Mouse (Mus musculus): ENCODE results near the gene Ebp. TPM values are rescaled to one million over a fixed set of nuclear protein-coding genes. Genes with fewer than 3 reads are reported as not detected.

Ebp gene
- 59.6 and 69.7 TPM in 2 replicates for polyA plus RNA-seq (2014; fragmentation: Nextera tagmentation; extraction: Ambion mirVana)

DNA sequence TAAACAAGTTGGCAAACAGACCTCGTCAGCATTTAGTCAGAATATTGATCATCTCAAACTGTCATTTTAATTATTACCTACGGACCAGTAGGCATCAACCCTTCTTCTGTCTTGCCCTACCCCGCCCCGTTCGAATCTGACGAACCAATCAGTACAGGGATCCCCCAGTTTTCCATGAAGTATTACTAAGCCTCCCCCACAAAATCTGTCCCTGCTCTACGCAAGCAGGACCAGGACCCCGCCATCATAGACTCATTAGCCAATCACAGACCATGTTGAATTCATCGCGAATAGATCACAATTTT, at the start of gene Ebp:
TSS of gene Ebp (minus strand) at position 94 of the 305 bp plus-strand sequence.
- Histone ChIP-seq H3K4me3 (ENCODE audit: low read depth, low read length) (peak within 1 kb of the TSS; percentile 57), H3K27ac (ENCODE audit: low read depth) (peak within 1 kb of the TSS; percentile 27; the same call in 1 of the 2 replicates), H3K36me3 (ENCODE audit: control insufficient read depth, insufficient read depth, low read length) (no peaks in the 10 kb centered on the region), H3K27me3 (replicated peaks; ENCODE audit: control insufficient read depth, insufficient read depth, low read length) (no peaks in the 10 kb centered on the region), H3K4me1 (replicated peaks; ENCODE audit: control insufficient read depth, insufficient read depth, low read length) (no peaks in the 10 kb centered on the region), H3K9me3 (ENCODE audit: control insufficient read depth, low read length) (no peaks in the 10 kb centered on the region), H3K4me2 (ENCODE audit: low read length) (peak within 1 kb of the TSS; percentile 58), H3K9ac (ENCODE audit: low read length) (peak within 1 kb of the TSS; percentile 48)
- ATAC-seq (replicated peaks; ENCODE audit: low FRiP score, low TSS enrichment, low read depth) (no peak), DNase-seq (ENCODE audit: low spot score) (no peak)
- 19% methylated on average over 10 of the region's 10 CpGs for WGBS

GRCm38 (mm10) chrX:8238804-8239395, 45.6 kb upstream of the Ebp start:
- 71% methylated on average over 13 of the region's 13 CpGs for WGBS
- H3K9me3 ChIP-seq (ENCODE audit: control insufficient read depth, low read length) = no peaks in the 10 kb centered on the region
- no peak for ATAC-seq (replicated peaks; ENCODE audit: low FRiP score, low TSS enrichment, low read depth)

GRCm38 (mm10) chrX:8236704-8237103, 43.4 kb upstream of the Ebp start:
- 83% methylated on average over 2 of the region's 2 CpGs for WGBS
- DNase-seq (ENCODE audit: low spot score) = no peak
- H3K36me3 ChIP-seq (ENCODE audit: control insufficient read depth, insufficient read depth, low read length) = no peaks in the 10 kb centered on the region
- ATAC-seq (replicated peaks; ENCODE audit: low FRiP score, low TSS enrichment, low read depth) = no peak
- H3K27me3 ChIP-seq (replicated peaks; ENCODE audit: control insufficient read depth, insufficient read depth, low read length) = no peaks in the 10 kb centered on the region
- H3K4me3 ChIP-seq (ENCODE audit: low read depth, low read length) = no peak overlapping the region
- H3K27ac ChIP-seq (ENCODE audit: low read depth) = no peak overlapping the region
- no peaks in the 10 kb centered on the region for H3K4me1 ChIP-seq (replicated peaks; ENCODE audit: control insufficient read depth, insufficient read depth, low read length)
- no peak overlapping the region for H3K4me2 ChIP-seq (ENCODE audit: low read length)
- no peak overlapping the region for H3K9ac ChIP-seq (ENCODE audit: low read length)
- H3K9me3 ChIP-seq (ENCODE audit: control insufficient read depth, low read length) = no peaks in the 10 kb centered on the region

More at GRCm38 (mm10) chrX:8238804-8239395, 45.6 kb upstream of the Ebp start:
- no peak overlapping the region for H3K9ac ChIP-seq (ENCODE audit: low read length)
- DNase-seq (ENCODE audit: low spot score) = no peak
- no peaks in the 10 kb centered on the region for H3K4me1 ChIP-seq (replicated peaks; ENCODE audit: control insufficient read depth, insufficient read depth, low read length)
- no peak overlapping the region for H3K4me2 ChIP-seq (ENCODE audit: low read length)
- 0 out of 2 replicates have a peak, but pooled peaks cover 3% of the 10 kb centered on the region for H3K36me3 ChIP-seq (ENCODE audit: control insufficient read depth, insufficient read depth, low read length)
- H3K4me3 ChIP-seq (ENCODE audit: low read depth, low read length) = no peak overlapping the region
- no peaks in the 10 kb centered on the region for H3K27me3 ChIP-seq (replicated peaks; ENCODE audit: control insufficient read depth, insufficient read depth, low read length)
- H3K27ac ChIP-seq (ENCODE audit: low read depth) = no peak overlapping the region

DNA sequence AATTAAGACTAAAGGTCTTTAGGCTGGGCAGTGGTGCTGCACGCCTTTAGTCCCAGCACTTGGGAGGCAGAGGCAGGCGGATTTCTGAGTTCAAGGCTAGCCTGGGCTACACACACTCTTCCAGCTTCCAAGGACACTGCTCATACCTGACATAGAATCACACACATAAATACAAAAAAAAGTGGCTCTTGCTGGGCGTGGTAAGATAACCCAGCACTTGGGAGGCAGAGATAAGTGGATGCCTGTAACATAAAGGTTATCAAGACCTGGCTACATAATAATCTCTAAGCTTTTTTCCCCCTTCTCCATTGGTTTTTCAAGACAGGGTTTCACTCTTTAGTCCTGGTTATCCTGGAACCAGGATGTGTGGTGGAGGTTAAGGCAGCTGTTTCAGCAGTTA, 40.3 kb upstream of the Ebp start:
- no peaks in the 10 kb centered on the region for H3K4me1 ChIP-seq (replicated peaks; ENCODE audit: control insufficient read depth, insufficient read depth, low read length)
- no peak overlapping the region for H3K9ac ChIP-seq (ENCODE audit: low read length)
- no peak for ATAC-seq (replicated peaks; ENCODE audit: low FRiP score, low TSS enrichment, low read depth)
- no peaks in the 10 kb centered on the region for H3K9me3 ChIP-seq (ENCODE audit: control insufficient read depth, low read length)
- H3K27me3 ChIP-seq (replicated peaks; ENCODE audit: control insufficient read depth, insufficient read depth, low read length) = no peaks in the 10 kb centered on the region
- no peaks in the 10 kb centered on the region for H3K36me3 ChIP-seq (ENCODE audit: control insufficient read depth, insufficient read depth, low read length)
- H3K27ac ChIP-seq (ENCODE audit: low read depth) = no peak overlapping the region
- H3K4me3 ChIP-seq (ENCODE audit: low read depth, low read length) = no peak overlapping the region
- 86% methylated on average over 3 of the region's 3 CpGs for WGBS
- H3K4me2 ChIP-seq (ENCODE audit: low read length) = no peak overlapping the region
- no peak for DNase-seq (ENCODE audit: low spot score)

GRCm38 (mm10) chrX:8230272-8230671, 37.0 kb upstream of the Ebp start:
- no peak overlapping the region for H3K4me3 ChIP-seq (ENCODE audit: low read depth, low read length)

DNA sequence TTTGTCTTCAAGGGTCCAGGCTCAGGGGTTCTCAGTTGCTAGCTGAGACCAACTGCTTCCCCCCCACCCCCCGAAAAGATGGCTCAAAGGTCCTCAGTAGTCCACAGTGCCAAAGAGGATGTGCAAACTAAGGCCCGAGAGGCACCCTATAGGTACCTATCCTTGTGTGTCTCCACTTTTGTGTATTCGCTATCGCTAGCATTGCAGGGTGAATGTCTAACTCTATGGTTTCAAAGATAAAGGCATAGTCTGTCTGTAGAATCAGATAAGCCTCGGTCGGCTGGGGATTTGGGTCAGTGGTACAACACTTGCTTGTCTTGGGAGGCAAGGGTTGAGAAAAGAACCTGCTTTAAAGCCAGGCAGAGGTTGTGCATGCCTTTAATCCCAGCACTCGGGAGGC, 30.2 kb upstream of the Ebp start:
- Histone ChIP-seq H3K27me3 (replicated peaks; ENCODE audit: control insufficient read depth, insufficient read depth, low read length) (no peaks in the 10 kb centered on the region), H3K36me3 (ENCODE audit: control insufficient read depth, insufficient read depth, low read length) (no peaks in the 10 kb centered on the region), H3K27ac (ENCODE audit: low read depth) (no peak overlapping the region), H3K4me3 (ENCODE audit: low read depth, low read length) (no peak overlapping the region), H3K9me3 (ENCODE audit: control insufficient read depth, low read length) (no peaks in the 10 kb centered on the region), H3K4me1 (replicated peaks; ENCODE audit: control insufficient read depth, insufficient read depth, low read length) (no peaks in the 10 kb centered on the region), H3K4me2 (ENCODE audit: low read length) (no peak overlapping the region), H3K9ac (ENCODE audit: low read length) (no peak overlapping the region)
- ATAC-seq (replicated peaks; ENCODE audit: low FRiP score, low TSS enrichment, low read depth) = no peak
- DNase-seq (ENCODE audit: low spot score) = no peak
- WGBS = 86% methylated on average over 7 of the region's 7 CpGs

More at GRCm38 (mm10) chrX:8230272-8230671, 37.0 kb upstream of the Ebp start:
- no peaks in the 10 kb centered on the region for H3K36me3 ChIP-seq (ENCODE audit: control insufficient read depth, insufficient read depth, low read length)
- no peaks in the 10 kb centered on the region for H3K27me3 ChIP-seq (replicated peaks; ENCODE audit: control insufficient read depth, insufficient read depth, low read length)
- no peak overlapping the region for H3K4me2 ChIP-seq (ENCODE audit: low read length)
- H3K27ac ChIP-seq (ENCODE audit: low read depth) = no peak overlapping the region
- DNase-seq (ENCODE audit: low spot score) = no peak
- no peaks in the 10 kb centered on the region for H3K9me3 ChIP-seq (ENCODE audit: control insufficient read depth, low read length)
- no peak overlapping the region for H3K9ac ChIP-seq (ENCODE audit: low read length)
- WGBS = 81% methylated on average over 4 of the region's 4 CpGs
- H3K4me1 ChIP-seq (replicated peaks; ENCODE audit: control insufficient read depth, insufficient read depth, low read length) = no peaks in the 10 kb centered on the region
- no peak for ATAC-seq (replicated peaks; ENCODE audit: low FRiP score, low TSS enrichment, low read depth)

DNA sequence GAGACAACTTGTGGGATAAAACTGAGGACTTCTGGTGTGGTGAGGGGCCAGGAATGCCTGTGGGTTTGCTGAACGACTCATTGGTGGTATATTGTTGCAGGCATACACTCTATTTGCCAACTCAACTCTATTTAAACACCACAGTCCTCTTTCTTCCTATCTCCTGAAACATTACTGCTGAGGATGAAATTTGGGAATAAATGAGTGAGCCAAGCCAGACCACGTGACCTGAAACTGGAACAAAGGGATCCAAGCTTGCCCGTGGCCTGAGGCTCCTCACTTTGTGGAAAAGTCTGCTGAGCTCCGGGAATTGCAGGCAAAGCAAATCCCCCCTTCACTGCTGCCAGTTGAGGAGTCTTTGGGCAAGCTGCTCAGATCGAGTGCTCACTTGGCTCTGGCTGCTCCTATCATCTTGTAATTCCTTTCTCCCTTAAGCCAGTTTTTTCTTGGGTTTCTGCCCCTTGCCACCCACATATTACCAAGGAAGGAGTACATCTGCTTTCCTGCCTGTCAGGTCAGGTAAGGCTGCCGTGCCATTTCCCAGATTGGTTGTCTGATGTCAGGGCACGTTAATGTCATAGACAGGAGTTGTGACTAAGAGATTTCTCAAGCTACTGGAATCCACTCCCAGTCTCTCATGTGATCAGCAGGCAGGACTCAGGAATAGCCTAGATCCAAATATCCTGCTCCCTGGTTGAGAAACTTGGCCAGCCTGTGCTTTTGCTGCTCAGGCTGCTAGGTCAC, 29.5 kb upstream of the Ebp start:
- WGBS = 60% methylated on average over 7 of the region's 7 CpGs
- no peak for ATAC-seq (replicated peaks; ENCODE audit: low FRiP score, low TSS enrichment, low read depth)

DNA sequence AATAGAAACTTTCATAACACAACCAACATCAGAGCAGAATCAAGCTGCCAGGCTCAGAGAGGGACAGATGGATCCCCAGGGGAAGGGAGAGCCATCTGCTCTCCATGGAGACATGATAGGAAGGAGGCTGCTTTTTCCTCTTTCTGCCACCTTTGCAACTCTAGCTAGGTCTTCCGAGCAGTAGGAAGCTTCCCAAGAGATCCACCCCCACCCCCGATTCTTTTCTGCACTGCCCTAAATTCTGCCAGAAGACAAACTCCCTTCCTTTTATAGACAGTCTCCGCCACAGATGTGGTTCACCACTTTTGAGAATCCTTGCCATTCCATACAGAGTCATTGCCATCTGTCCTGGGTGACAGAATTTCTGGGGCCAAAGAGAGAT, 29.0 kb upstream of the Ebp start:
- DNase-seq (ENCODE audit: low spot score) = no peak
- Histone ChIP-seq H3K27me3 (replicated peaks; ENCODE audit: control insufficient read depth, insufficient read depth, low read length) (no peaks in the 10 kb centered on the region), H3K9ac (ENCODE audit: low read length) (no peak overlapping the region), H3K36me3 (ENCODE audit: control insufficient read depth, insufficient read depth, low read length) (no peaks in the 10 kb centered on the region), H3K27ac (ENCODE audit: low read depth) (no peak overlapping the region), H3K4me1 (replicated peaks; ENCODE audit: control insufficient read depth, insufficient read depth, low read length) (no peaks in the 10 kb centered on the region), H3K9me3 (ENCODE audit: control insufficient read depth, low read length) (no peaks in the 10 kb centered on the region), H3K4me3 (ENCODE audit: low read depth, low read length) (no peak overlapping the region), H3K4me2 (ENCODE audit: low read length) (no peak overlapping the region)
- ATAC-seq (replicated peaks; ENCODE audit: low FRiP score, low TSS enrichment, low read depth) = no peak
- WGBS = 66% methylated on average over 3 of the region's 3 CpGs

More for the DNA sequence above, 29.5 kb upstream of the Ebp start:
- Histone ChIP-seq H3K4me3 (ENCODE audit: low read depth, low read length) (no peak overlapping the region), H3K36me3 (ENCODE audit: control insufficient read depth, insufficient read depth, low read length) (no peaks in the 10 kb centered on the region), H3K4me2 (ENCODE audit: low read length) (no peak overlapping the region), H3K9ac (ENCODE audit: low read length) (no peak overlapping the region), H3K27ac (ENCODE audit: low read depth) (no peak overlapping the region), H3K27me3 (replicated peaks; ENCODE audit: control insufficient read depth, insufficient read depth, low read length) (no peaks in the 10 kb centered on the region), H3K4me1 (replicated peaks; ENCODE audit: control insufficient read depth, insufficient read depth, low read length) (no peaks in the 10 kb centered on the region), H3K9me3 (ENCODE audit: control insufficient read depth, low read length) (no peaks in the 10 kb centered on the region)
- DNase-seq (ENCODE audit: low spot score) = no peak

DNA sequence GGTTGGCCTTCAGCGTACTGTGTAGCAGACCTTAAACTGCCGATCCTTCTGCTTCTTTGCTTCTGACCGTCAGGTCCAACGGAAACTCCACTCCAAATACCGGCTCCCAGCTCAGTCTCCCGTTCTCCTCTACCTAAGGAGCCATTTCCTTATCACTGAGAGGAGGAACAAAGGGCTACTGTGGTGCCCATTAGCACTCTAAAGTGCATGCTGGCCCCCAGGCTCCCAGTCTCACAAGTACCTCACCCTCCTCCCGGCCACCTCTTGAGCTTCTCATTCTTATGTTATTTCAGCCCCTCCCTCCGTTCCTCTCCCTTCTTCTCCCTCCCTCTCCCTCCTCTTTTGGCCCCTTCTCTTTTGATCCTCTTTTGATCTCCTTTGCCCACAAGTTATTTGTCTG, 26.3 kb upstream of the Ebp start:
- no peak for ATAC-seq (replicated peaks; ENCODE audit: low FRiP score, low TSS enrichment, low read depth)
- Histone ChIP-seq H3K36me3 (ENCODE audit: control insufficient read depth, insufficient read depth, low read length) (no peaks in the 10 kb centered on the region), H3K4me3 (ENCODE audit: low read depth, low read length) (no peak overlapping the region), H3K27me3 (replicated peaks; ENCODE audit: control insufficient read depth, insufficient read depth, low read length) (no peaks in the 10 kb centered on the region), H3K9ac (ENCODE audit: low read length) (no peak overlapping the region), H3K4me2 (ENCODE audit: low read length) (no peak overlapping the region), H3K4me1 (replicated peaks; ENCODE audit: control insufficient read depth, insufficient read depth, low read length) (no peaks in the 10 kb centered on the region), H3K27ac (ENCODE audit: low read depth) (no peak overlapping the region), H3K9me3 (ENCODE audit: control insufficient read depth, low read length) (no peaks in the 10 kb centered on the region)
- no peak for DNase-seq (ENCODE audit: low spot score)
- 30% methylated on average over 8 of the region's 8 CpGs for WGBS
